Mouse (Mus musculus) lung, postnatal 0 days (tissue): Measurements from ENCODE around the gene Safb2.

Source experiments
- CTCF ChIP-seq: IDR thresholded peaks from 2 replicates; pipeline ENCODE4 v1.5.1; 2016; ENCODE audit warnings: antibody characterized with exemption, mild to moderate bottlenecking
- EP300 ChIP-seq: IDR thresholded peaks from 2 replicates; pipeline ENCODE4 v1.6.1; 2016; ENCODE audit warnings: antibody characterized with exemption, mild to moderate bottlenecking, control low read depth

- TF ChIP-seq CTCF (no peak), EP300 (no peak)
Observed at GRCm38 (mm10) chr17:56627530-56628277, 43.3 kb upstream of the Safb2 start, which contains the start of gene Catsperd.
